Mouse (Mus musculus): ENCODE data around the gene Lgals3bp. TPM values are rescaled to one million over a fixed set of nuclear protein-coding genes. Genes with fewer than 3 reads are reported as not detected.

The Lgals3bp gene
- total RNA-seq, 2 experiments from 2014 or later, result 31.3 to 31.7 TPM

Other genes starting within 250 kb of the Lgals3bp start
- gene Cyth1, start 153.5 kb downstream of the Lgals3bp start, total RNA-seq (2021), result 10 to 100 TPM; 51.2 to 59.7 TPM
- 10 to 100 TPM; 13.9 TPM for gene Usp36, start 111.8 kb downstream of the Lgals3bp start, total RNA-seq (2021)
- gene Cep295nl, start 59.6 kb downstream of the Lgals3bp start, total RNA-seq (2021), result 1 to 10 TPM; 1.4 to 2.0 TPM
- 100 to 1,000 TPM; 199 to 211 TPM for gene Timp2, start 46.4 kb downstream of the Lgals3bp start, total RNA-seq (2021)
- 10 to 100 TPM; 20.4 to 22.0 TPM for gene Cant1, start 17.0 kb upstream of the Lgals3bp start, total RNA-seq (2021)
- 10 to 100 TPM; 38.0 to 38.4 TPM for gene C1qtnf1, start 26.1 kb upstream of the Lgals3bp start, total RNA-seq (2021)
- 1 to 10 TPM; 6.6 to 7.1 TPM for gene Engase, start 74.7 kb upstream of the Lgals3bp start, total RNA-seq (2021)

Data from heart, postnatal 10 days (tissue).